Mouse (Mus musculus): ENCODE measurements at regions not wholly inside any gene's neighbourhood (a gene's known extent, or its start where the extent isn't known, plus 50 kb on each side); places are given as distances from the start of the nearest gene placed in this dataset.

DNA sequence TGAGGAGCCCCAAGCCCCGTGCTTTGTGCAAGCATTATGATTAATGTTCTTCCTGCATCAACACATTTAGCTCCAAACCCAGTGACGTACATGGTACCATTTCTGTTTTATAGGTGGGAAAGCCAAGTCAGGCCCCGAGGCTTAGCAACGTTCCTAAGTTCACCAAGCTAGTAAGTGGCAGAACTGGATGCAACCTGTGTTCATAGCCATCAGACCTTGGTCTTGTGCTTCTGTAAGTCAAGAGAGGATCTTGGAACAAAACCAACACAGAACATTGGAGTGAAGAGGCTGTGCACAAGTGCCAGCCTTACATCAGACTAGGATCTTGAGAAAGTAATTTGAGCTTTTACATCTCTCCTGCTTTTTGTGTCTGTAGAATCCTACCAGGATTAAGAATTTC lies 71.3 kb downstream of the Cdc7 start:
- DNase-seq = no peak

DNA sequence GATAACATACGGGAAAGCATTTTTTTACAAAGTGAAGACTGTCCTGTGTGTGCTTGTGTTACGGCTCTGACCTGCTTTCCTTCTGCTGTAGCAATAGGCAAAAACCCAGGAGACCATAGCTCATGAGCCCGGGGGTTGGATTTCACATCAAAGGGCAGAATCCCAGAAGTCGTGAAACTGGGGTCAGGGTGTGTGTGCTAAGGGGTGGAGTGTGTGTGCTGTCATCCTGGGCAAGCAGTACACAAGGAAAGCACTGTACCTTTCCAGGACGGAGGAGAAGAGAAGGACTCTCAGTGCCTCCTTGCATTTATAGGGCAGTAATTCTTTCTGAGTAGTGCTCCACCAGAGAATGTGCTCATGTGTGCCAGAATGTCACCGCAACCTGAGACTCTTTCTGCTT lies 71.7 kb downstream of the Cdc7 start:
- DNase-seq = no peak

DNA sequence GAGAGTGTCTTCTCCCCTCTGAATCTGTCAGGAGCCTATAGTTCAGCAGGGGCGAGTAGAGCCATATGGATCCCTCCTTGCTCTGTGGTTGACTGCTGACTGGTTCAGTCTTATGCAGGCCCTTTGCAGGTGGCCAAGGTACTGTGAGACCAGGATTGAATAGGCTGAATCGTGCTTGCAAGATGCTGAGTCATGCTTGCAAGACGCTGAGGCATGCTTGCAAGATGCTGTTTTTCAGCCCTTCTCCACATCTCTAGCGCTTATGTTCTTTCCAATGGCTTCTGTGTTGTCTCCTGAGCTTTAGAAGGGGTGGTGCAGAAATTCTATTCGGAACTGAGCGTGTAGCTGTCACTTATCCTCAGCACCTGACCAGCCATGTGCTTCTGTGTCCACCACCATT lies 72.4 kb downstream of the Cdc7 start:
- no peak for DNase-seq

DNA sequence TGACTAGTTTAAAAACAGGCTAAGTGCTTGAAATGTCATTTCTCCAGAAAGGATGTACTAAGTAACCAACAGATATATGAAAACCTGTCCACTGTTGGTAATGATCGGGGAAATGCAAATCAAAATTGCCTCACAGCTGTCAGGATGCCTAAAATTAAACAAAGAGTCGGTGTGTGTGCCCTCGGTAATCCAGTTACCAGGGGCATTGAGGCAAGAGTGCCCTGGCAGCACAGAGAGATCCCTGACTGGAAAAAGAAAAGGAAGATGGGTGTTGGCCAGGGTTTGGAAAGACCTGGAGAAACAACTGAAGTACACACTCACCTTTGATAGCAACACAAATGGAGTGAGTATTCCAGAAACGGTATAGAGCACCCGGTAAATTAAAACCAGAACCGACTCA lies 73.0 kb downstream of the Cdc7 start:
- no peak for DNase-seq

DNA sequence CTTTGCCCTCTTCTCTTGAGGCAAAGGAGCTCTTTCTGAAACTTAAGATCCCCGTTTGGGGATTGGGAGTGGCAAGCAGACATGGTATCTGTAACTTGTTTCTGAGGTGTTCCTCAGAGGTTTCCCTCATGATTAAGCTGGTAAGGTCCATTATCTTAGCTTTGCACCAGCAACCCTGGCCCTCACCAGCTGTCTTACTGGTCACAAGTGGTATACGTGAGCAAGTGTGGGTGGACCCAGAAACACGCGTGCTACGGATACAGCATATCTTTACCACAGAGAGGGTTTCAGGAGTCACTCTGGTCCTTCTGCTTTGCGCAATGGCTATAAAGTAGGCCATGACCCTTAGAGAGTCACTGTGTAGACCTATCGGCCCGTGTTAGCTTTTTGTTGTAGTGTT lies 75.2 kb downstream of the Cdc7 start:
- no peak for DNase-seq

DNA sequence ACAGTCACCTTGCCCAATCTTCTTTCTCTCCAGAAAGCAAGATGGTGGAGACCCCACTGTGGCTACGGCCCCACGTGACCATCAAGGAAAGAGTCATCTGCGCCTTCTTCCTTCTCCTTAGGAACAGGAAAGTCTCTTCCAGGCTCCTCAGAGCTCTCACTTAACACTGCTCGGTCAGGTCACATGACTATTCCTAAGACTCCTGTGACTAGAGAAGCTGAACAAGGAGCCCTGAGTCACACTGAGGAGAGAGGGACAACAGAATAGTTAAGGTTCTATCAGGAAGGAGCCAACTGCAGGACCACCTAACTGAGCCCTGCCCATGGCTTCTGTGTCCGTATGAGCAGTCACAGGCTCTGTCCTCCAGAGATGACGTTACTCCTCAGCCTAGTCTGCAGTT lies 75.8 kb downstream of the Cdc7 start:
- DNase-seq = no peak

DNA sequence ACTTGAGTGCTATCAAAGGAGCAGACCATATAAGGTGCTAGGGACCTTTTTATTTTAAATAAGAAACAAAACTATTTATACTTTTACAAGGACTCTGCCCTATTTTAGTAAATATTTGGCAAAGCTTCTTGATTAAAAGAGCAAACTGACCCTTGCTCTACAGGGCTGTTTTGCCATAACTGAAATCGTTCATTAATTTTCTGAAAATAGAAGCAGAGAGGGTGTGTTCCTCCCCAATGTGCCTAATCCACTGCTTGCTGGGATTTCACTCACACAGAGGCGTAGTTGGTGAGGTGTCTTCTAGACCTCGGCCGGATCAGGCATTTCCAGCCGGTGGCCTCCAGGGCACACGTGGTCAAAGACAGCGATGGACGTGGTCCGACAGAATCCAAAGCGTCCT lies 76.4 kb downstream of the Cdc7 start:
- no peak for DNase-seq

DNA sequence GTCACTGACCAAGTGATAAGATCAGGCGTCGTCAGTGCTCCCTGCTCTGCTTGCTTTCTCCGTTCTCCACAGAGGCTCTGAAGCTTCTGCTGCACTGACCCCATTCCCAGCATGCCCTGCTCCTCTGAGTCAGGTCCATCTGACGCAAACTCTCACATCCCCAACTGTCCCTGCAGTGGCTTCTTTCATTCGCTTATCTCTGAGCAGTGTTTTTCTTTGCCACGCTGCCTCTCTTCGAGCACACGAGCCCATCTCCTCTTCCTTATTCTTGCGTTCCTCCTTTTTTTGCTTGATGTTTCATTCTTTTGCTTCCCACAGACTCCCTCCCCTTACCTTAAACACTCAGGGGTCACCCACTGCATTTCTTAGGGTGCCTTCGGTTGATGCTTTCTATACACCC lies 81.0 kb downstream of the Cdc7 start:
- DNase-seq = no peak

DNA sequence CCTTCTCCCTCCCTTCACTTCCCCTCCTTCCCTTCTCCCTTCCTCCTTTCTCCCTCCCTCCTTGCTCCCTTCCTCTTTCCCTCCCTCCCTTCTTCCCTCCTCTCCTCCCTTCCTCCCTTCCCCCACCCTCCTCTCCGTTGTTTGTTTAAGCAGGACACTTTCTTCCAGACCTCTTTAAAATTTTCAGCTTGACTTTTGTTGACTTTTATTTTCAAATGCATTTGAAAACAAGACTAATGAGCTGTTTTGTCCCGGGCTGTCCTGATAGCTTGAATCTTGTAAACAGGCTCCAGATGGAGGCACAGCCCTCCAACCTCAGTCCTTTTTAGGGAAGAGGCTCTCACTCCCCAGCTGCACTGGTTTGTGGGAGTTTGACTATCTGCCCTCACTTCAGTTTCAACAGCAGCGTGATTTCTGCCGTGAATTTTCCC lies 82.4 kb downstream of the Cdc7 start:
- DNase-seq = no peak

DNA sequence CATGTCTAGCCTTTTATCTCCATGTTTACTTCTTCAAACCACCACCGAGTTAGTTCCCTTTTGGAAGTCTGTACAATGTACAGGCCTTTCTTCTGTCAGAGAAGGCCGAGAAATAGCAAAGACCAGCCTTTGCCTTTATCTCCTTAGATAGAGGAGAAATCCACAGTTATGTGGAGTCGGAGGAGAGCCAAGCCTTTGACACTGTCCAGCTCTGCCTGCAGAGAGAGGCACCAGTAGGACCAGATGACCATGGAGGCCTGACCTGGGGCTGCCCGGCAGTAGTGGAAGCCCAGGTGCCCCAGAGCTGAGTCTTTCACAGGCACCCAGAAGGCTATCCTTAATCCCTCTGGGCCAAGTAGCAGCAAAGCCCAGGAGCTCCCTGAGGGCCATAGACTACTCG lies 84.5 kb downstream of the Cdc7 start:
- DNase-seq = no peak

DNA sequence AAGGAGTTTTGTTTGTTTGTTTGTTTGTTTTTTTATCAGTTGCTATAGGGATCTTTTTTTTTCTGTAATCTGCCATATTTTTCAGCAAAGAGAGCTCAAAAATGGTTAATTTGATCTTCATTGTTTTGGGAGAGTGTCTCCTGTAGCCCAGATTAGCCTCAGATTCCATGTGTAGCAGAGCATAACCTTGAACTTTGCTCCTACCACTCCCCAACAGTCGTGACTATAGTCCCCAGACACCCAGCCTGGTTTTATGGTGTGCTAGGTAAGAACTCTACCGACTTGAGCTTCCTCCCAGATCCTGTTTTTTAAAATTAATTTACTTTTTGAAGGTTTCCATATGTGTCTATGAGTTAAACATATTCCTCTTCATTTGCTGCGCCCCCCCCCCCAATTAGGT lies 86.0 kb downstream of the Cdc7 start:
- no peak for DNase-seq

DNA sequence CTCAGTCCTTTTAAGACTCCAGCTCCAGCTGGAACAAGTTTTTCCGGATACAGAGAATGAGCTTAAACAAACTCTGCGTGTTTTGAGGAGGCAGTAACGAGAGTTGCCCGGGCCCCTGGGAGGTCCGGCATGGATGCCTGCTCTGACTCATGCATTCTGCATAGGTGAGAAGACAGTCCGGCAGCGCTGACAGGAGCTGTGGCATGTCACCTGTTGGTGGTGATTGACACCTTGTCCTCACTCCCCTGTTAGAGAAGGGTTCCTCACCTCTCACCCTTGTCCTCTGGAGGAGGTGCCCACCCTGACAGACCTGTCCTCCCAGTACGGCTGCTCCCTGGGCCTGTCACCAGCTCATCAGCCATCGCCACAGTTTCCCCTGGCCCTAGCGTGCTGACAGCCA lies 87.7 kb downstream of the Cdc7 start:
- DNase-seq = no peak

DNA sequence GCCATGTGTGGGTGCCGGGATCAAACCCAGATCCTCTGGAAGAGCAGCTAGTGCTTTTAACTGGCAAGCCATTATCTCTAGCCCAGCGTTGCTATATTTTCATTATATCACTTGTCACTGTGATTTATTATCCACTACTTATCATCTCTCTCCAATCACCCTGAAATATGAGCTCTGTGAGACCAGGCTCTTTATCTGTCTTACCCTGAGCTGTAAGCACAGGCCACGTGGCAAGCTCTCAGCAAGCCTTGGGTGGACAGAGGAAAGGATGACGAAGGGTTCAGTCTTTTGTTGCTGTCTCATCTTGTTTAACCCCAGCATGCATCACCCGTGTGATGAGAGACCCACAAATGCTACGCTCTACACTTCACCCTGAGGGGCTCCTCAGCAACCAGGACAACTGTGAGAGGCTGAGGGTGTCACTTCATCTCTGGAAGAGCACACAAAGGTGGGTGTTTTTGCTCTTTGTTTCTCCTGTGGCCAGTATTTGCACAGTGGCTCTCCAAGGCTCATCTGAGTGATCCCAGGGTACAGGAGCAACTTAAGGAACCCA lies 90.9 kb downstream of the Cdc7 start:
- DNase-seq = no peak

DNA sequence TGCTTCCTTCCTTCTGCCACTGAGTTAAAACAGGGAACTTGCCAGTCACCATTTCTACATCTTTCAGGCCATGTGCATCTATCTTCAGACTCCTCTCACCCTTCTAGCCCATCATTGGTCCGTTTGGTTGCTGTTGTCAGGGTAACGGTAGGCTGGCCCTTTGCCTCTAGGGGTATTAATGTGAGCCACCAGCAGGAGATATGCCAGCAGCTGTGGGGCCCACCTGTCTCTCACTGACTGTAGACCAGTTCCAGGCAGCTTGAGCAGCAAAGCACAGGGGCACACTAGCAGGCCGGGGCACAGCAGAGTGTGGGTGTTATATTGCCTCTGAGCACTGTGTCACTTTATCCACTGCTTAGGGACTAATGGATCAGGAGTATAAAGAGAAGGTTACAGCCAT lies 91.3 kb downstream of the Cdc7 start:
- DNase-seq = peak in 1 of 2 experiments; percentile 24

All from cerebellum, postnatal 25 days (tissue).